10 mouse cellular contexts compared by ENCODE assay signal in genomic region chr5:77579826-77580745, GRCm38 (mm10).
DNase-seq lines count a peak whose midpoint lies in the region; ATAC-seq and TF ChIP-seq lines count a peak whose summit lies in the region.
"Had no signal": no experiment of that assay in that cellular context is flagged by ENCODE, and none has a peak within 500 bp of the region (broad histone marks: within the 10 kb centered on the region; RNA-seq: fewer than 3 reads in every experiment).

No protein-coding gene starts in this region.

- no peak for TF ChIP-seq CTCF in gastrocnemius, adult 2 months (IDR thresholded peaks at IDR 0.05)

- peaks cover 11% of the 10 kb centered on the region; the same call in 1 of the 2 replicates for H3K4me1 ChIP-seq in intestine, embryonic 14.5 days (replicated peaks; ENCODE audit: control insufficient read depth, insufficient read depth, low read length)
- peaks cover 4% of the 10 kb centered on the region; the same call in 1 of the 2 replicates for H3K4me1 ChIP-seq in intestine, embryonic 16.5 days (ENCODE audit: control insufficient read depth, insufficient read depth, low read length)
- H3K4me1 ChIP-seq in embryonic facial prominence, embryonic 15.5 days, result peaks cover 20% of the 10 kb centered on the region
- H3K4me1 ChIP-seq in limb, embryonic 14.5 days (ENCODE audit: control insufficient read depth, insufficient read depth, low read length), result peaks cover 21% of the 10 kb centered on the region
- H3K4me1 ChIP-seq: megakaryocyte, embryonic 14.5 days had no signal

- 37% methylated on average over 20 of the region's 20 CpGs for WGBS in intestine, embryonic 14.5 days
- whole genome bisulfite sequencing in intestine, embryonic 16.5 days, result 36% methylated on average over 20 of the region's 20 CpGs
- 34% methylated on average over 20 of the region's 20 CpGs for WGBS in embryonic facial prominence, embryonic 15.5 days
- WGBS in limb, embryonic 14.5 days, result 29% methylated on average over 20 of the region's 20 CpGs

- peak overlapping the region; percentile 33; the same call in 1 of the 2 replicates for H3K27ac ChIP-seq in intestine, embryonic 14.5 days (ENCODE audit: low read depth)
- no peak overlapping the region for H3K27ac ChIP-seq in intestine, embryonic 16.5 days (ENCODE audit: low read length)
- H3K27ac ChIP-seq in embryonic facial prominence, embryonic 15.5 days (replicated peaks), result 0 out of 2 replicates have a peak overlapping the region, but pooled peaks have one; percentile 51
- no peak overlapping the region for H3K27ac ChIP-seq in limb, embryonic 14.5 days (replicated peaks; ENCODE audit: low read depth, low read length)
- no peak overlapping the region for H3K27ac ChIP-seq in gastrocnemius, adult 2 months

- no peak overlapping the region for H3K4me3 ChIP-seq in intestine, embryonic 14.5 days (ENCODE audit: low read depth, low read length)
- H3K4me3 ChIP-seq in intestine, embryonic 16.5 days (ENCODE audit: low read length), result no peak overlapping the region
- no peak overlapping the region for H3K4me3 ChIP-seq in embryonic facial prominence, embryonic 15.5 days (replicated peaks)
- no peak overlapping the region for H3K4me3 ChIP-seq in limb, embryonic 14.5 days (replicated peaks; ENCODE audit: low read length)
- no peak overlapping the region for H3K4me3 ChIP-seq in gastrocnemius, adult 2 months
- H3K4me3 ChIP-seq: megakaryocyte, embryonic 14.5 days had no signal

- H3K36me3 ChIP-seq in intestine, embryonic 14.5 days (ENCODE audit: control insufficient read depth, insufficient read depth, low read length), result no peaks in the 10 kb centered on the region
- H3K36me3 ChIP-seq in intestine, embryonic 16.5 days (ENCODE audit: control insufficient read depth, insufficient read depth, low read length), result no peaks in the 10 kb centered on the region
- H3K36me3 ChIP-seq in embryonic facial prominence, embryonic 15.5 days, result no peaks in the 10 kb centered on the region
- no peaks in the 10 kb centered on the region for H3K36me3 ChIP-seq in limb, embryonic 14.5 days (ENCODE audit: control insufficient read depth, insufficient read depth, low read length)

- intact Hi-C loops in gastrocnemius, adult 2 months (cut with DNase I), result no loop called here

- H3K27me3 ChIP-seq in intestine, embryonic 14.5 days (replicated peaks; ENCODE audit: control insufficient read depth, insufficient read depth, low read length), result no peaks in the 10 kb centered on the region
- H3K27me3 ChIP-seq in intestine, embryonic 16.5 days (replicated peaks; ENCODE audit: control insufficient read depth, insufficient read depth, low read length), result no peaks in the 10 kb centered on the region
- no peaks in the 10 kb centered on the region for H3K27me3 ChIP-seq in embryonic facial prominence, embryonic 15.5 days
- no peaks in the 10 kb centered on the region for H3K27me3 ChIP-seq in limb, embryonic 14.5 days (ENCODE audit: control insufficient read depth, insufficient read depth, low read length)
- H3K27me3 ChIP-seq: megakaryocyte, embryonic 14.5 days had no signal

- ATAC-seq in intestine, embryonic 14.5 days (replicated peaks; ENCODE audit: low FRiP score, low TSS enrichment, low read depth), result no peak
- no peak for ATAC-seq in intestine, embryonic 16.5 days
- no peak for ATAC-seq in embryonic facial prominence, embryonic 15.5 days (ENCODE audit: insufficient number of reproducible peaks, low FRiP score, low TSS enrichment, low read depth)
- peak; percentile 25 for ATAC-seq in limb, embryonic 14.5 days (ENCODE audit: low FRiP score, low read depth)
- no peak for ATAC-seq in frontal cortex, adult (ENCODE audit: low TSS enrichment)
- ATAC-seq: inflammation-experienced regulatory T-cells, adult 6 months had no signal

- no peak overlapping the region for H3K9ac ChIP-seq in intestine, embryonic 14.5 days (ENCODE audit: low read length)
- H3K9ac ChIP-seq in intestine, embryonic 16.5 days (ENCODE audit: low read depth, low read length), result no peak overlapping the region
- no peak overlapping the region for H3K9ac ChIP-seq in embryonic facial prominence, embryonic 15.5 days
- H3K9ac ChIP-seq in limb, embryonic 14.5 days (ENCODE audit: low read depth, low read length, severe bottlenecking), result no peak overlapping the region

- TF ChIP-seq POLR2A in limb, embryonic 14.5 days (IDR thresholded peaks at IDR 0.05; ENCODE audit: borderline replicate concordance, extremely low read depth, insufficient read depth, insufficient read length), result no peak

- H3K4me2 ChIP-seq in intestine, embryonic 14.5 days (ENCODE audit: low read length), result peak overlapping the region; percentile 11; the same call in 1 of the 2 replicates
- H3K4me2 ChIP-seq in intestine, embryonic 16.5 days (ENCODE audit: low read depth, low read length), result no peak overlapping the region
- H3K4me2 ChIP-seq in embryonic facial prominence, embryonic 15.5 days (replicated peaks), result 0 out of 2 replicates have a peak overlapping the region, but pooled peaks have one; percentile 0
- no peak overlapping the region for H3K4me2 ChIP-seq in limb, embryonic 14.5 days (replicated peaks; ENCODE audit: low read depth, low read length, severe bottlenecking)

- peak; percentile 52 for DNase-seq in intestine, embryonic 14.5 days (ENCODE audit: low spot score)
- DNase-seq in Muller cell, postnatal 12 days (ENCODE audit: inconsistent ontology term), result peak; percentile 52
- peak; percentile 32 for DNase-seq in limb, embryonic 14.5 days (ENCODE audit: low spot score)
- DNase-seq in gastrocnemius, adult 2 months, result no peak
- DNase-seq in testis, postnatal 14 days (ENCODE audit: low spot score), result no peak

- H3K9me3 ChIP-seq in intestine, embryonic 14.5 days (ENCODE audit: control insufficient read depth, low read length), result no peaks in the 10 kb centered on the region
- no peaks in the 10 kb centered on the region for H3K9me3 ChIP-seq in intestine, embryonic 16.5 days (ENCODE audit: control insufficient read depth, low read length)
- H3K9me3 ChIP-seq in embryonic facial prominence, embryonic 15.5 days (replicated peaks), result no peaks in the 10 kb centered on the region
- no peaks in the 10 kb centered on the region for H3K9me3 ChIP-seq in limb, embryonic 14.5 days (ENCODE audit: control insufficient read depth, low read length)

Comparison
In these comparisons a context has a peak if more than half of its experiments do, and no peak if none do; other contexts are left out.
1. H3K27ac ChIP-seq: peak in intestine, embryonic 14.5 days (single experiment) and embryonic facial prominence, embryonic 15.5 days (single experiment); none in intestine, embryonic 16.5 days (single experiment), limb, embryonic 14.5 days (single experiment) and gastrocnemius, adult 2 months (single experiment).
2. H3K4me2 ChIP-seq: peak in intestine, embryonic 14.5 days (single experiment) and embryonic facial prominence, embryonic 15.5 days (single experiment); none in intestine, embryonic 16.5 days (single experiment) and limb, embryonic 14.5 days (single experiment).
3. DNase-seq: peak in intestine, embryonic 14.5 days (single experiment), Muller cell, postnatal 12 days (single experiment) and limb, embryonic 14.5 days (single experiment); none in gastrocnemius, adult 2 months (single experiment) and testis, postnatal 14 days (single experiment).